Mouse (Mus musculus): ENCODE measurements around the gene Cdc14b.

GRCm38 (mm10) chr13:64187065-64187464 lies 88.0 kb downstream of the Cdc14b start:
- TF ChIP-seq EP300 (IDR thresholded peaks at IDR 0.05; ENCODE audit: insufficient read depth, low read depth, low read length) (no peak), CTCF (IDR thresholded peaks at IDR 0.05) (no peak), POLR2A (IDR thresholded peaks at IDR 0.05; ENCODE audit: insufficient read depth, low read depth, low read length) (no peak)
